Mouse (Mus musculus) CD8-positive naive resting alpha-beta T cell, adult 2 months (primary cell): ENCODE measurements around the gene Cpa5.

Experiments
- DNase-seq, 2 experiments: peaks; one replicate each; pipeline ENCODE4 v3.0.0; 2022; ENCODE audit warnings: low read depth in 2 of 2, low spot score in 2 of 2

Gene Cpa5

GRCm38 (mm10) chr6:30610710-30611109 is at the start of gene Cpa5:
Gene Cpa5 (plus strand): TSS chr6:30611010.
- DNase-seq = no peak

GRCm38 (mm10) chr6:30562132-30562531 is 48.7 kb upstream of the Cpa5 start:
- no peak for DNase-seq

GRCm38 (mm10) chr6:30563575-30563974 is 47.2 kb upstream of the Cpa5 start:
- DNase-seq = no peak

GRCm38 (mm10) chr6:30564051-30564450 is 46.8 kb upstream of the Cpa5 start:
- no peak for DNase-seq

GRCm38 (mm10) chr6:30568069-30568468 is 42.7 kb upstream of the Cpa5 start, which contains the start of gene Cpa4:
Gene Cpa4 (plus strand): TSS chr6:30568369.
- no peak for DNase-seq

GRCm38 (mm10) chr6:30569331-30569730 is 41.5 kb upstream of the Cpa5 start:
- DNase-seq = no peak

- DNase-seq = no peak
These were observed 40.8 kb upstream of the Cpa5 start for GRCm38 (mm10) chr6:30570012-30570411.

- DNase-seq = no peak
These were observed 38.1 kb upstream of the Cpa5 start for GRCm38 (mm10) chr6:30572456-30573311.

GRCm38 (mm10) chr6:30573380-30573779 is 37.4 kb upstream of the Cpa5 start:
- no peak for DNase-seq

GRCm38 (mm10) chr6:30574945-30575344 is 35.9 kb upstream of the Cpa5 start:
- no peak for DNase-seq

- DNase-seq = no peak
These were observed 34.2 kb upstream of the Cpa5 start for GRCm38 (mm10) chr6:30576477-30577203.

GRCm38 (mm10) chr6:30579961-30580840 is 30.6 kb upstream of the Cpa5 start:
- no peak for DNase-seq

GRCm38 (mm10) chr6:30580841-30581176 is 30.0 kb upstream of the Cpa5 start:
- no peak for DNase-seq

- no peak for DNase-seq
These were observed 23.8 kb upstream of the Cpa5 start for GRCm38 (mm10) chr6:30586886-30587442.

- DNase-seq = no peak
These were observed 21.0 kb upstream of the Cpa5 start for GRCm38 (mm10) chr6:30589819-30590218.

- DNase-seq = no peak
These were observed 18.9 kb upstream of the Cpa5 start for GRCm38 (mm10) chr6:30591851-30592404.

GRCm38 (mm10) chr6:30592417-30592974 is 18.3 kb upstream of the Cpa5 start:
- no peak for DNase-seq

GRCm38 (mm10) chr6:30594364-30594763 is 16.4 kb upstream of the Cpa5 start:
- no peak for DNase-seq

- DNase-seq = no peak
These were observed 14.4 kb upstream of the Cpa5 start for GRCm38 (mm10) chr6:30596230-30596898.

- DNase-seq = no peak
These were observed 10.8 kb upstream of the Cpa5 start for GRCm38 (mm10) chr6:30600033-30600432.
